Mouse (Mus musculus) liver, postnatal 0 days (tissue): ENCODE measurements at regions not wholly inside any gene's neighbourhood (a gene's known extent, or its start where the extent isn't known, plus 50 kb on each side); places are given as distances from the start of the nearest gene placed in this dataset.

Experiments used
- CTCF ChIP-seq: sonication (generic); IDR thresholded peaks from 2 replicates; pipeline ENCODE4 v1.5.1; 2016; ENCODE audit warnings: antibody characterized with exemption, low read depth
- EP300 ChIP-seq: IDR thresholded peaks from 2 replicates; pipeline ENCODE4 v1.6.1; 2016; ENCODE audit warnings: antibody characterized with exemption, low read depth, mild to moderate bottlenecking

GRCm38 (mm10) chr1:186277981-186278634 is 161.0 kb upstream of the Lyplal1 start:
- TF ChIP-seq CTCF, result no peak
- no peak for TF ChIP-seq EP300
